Mouse (Mus musculus): ENCODE data around the gene Irs1. TPM values are rescaled to one million over a fixed set of nuclear protein-coding genes. Genes with fewer than 3 reads are reported as not detected.

The Irs1 gene
- polyA plus RNA-seq, 1 experiment = 1.1 TPM

- Histone ChIP-seq H3K36me3 (ENCODE audit: control insufficient read depth, insufficient read depth, low read length) (no peaks in the 10 kb centered on the region), H3K4me1 (ENCODE audit: control insufficient read depth, insufficient read depth, insufficient read length, low read length) (peaks cover 16% of the 10 kb centered on the region), H3K27ac (ENCODE audit: insufficient read depth, low read depth, low read length) (peak overlapping the region; percentile 61; the same call in 1 of the 2 replicates), H3K27me3 (ENCODE audit: control insufficient read depth, insufficient read depth, low read length) (peaks cover 10% of the 10 kb centered on the region), H3K4me3 (ENCODE audit: low read depth, low read length) (peak overlapping the region; percentile 77)
- WGBS = 72% methylated on average over 35 of the region's 35 CpGs
- TF ChIP-seq POLR2A (IDR thresholded peaks at IDR 0.05; ENCODE audit: low read depth, low read length) = no peak
- no peak for TF ChIP-seq CTCF (IDR thresholded peaks at IDR 0.05; ENCODE audit: extremely low read depth, insufficient read length, insufficient replicate concordance, low read depth, low read length)
Measured at GRCm38 (mm10) chr1:82289116-82289989, 1.9 kb downstream of the Irs1 start.

- peaks cover 10% of the 10 kb centered on the region for H3K27me3 ChIP-seq (ENCODE audit: control insufficient read depth, insufficient read depth, low read length)
- no peaks in the 10 kb centered on the region for H3K36me3 ChIP-seq (ENCODE audit: control insufficient read depth, insufficient read depth, low read length)
- peaks cover 16% of the 10 kb centered on the region for H3K4me1 ChIP-seq (ENCODE audit: control insufficient read depth, insufficient read depth, insufficient read length, low read length)
- TF ChIP-seq POLR2A (IDR thresholded peaks at IDR 0.05; ENCODE audit: low read depth, low read length) = no peak
- TF ChIP-seq CTCF (IDR thresholded peaks at IDR 0.05; ENCODE audit: extremely low read depth, insufficient read length, insufficient replicate concordance, low read depth, low read length) = no peak
- no peak overlapping the region for H3K4me3 ChIP-seq (ENCODE audit: low read depth, low read length)
- 93% methylated on average over 18 of the region's 18 CpGs for WGBS
- no peak overlapping the region for H3K27ac ChIP-seq (ENCODE audit: insufficient read depth, low read depth, low read length)
Measured at GRCm38 (mm10) chr1:82288421-82288990, 2.7 kb downstream of the Irs1 start.

- no peak for TF ChIP-seq CTCF (IDR thresholded peaks at IDR 0.05; ENCODE audit: extremely low read depth, insufficient read length, insufficient replicate concordance, low read depth, low read length)
- TF ChIP-seq POLR2A (IDR thresholded peaks at IDR 0.05; ENCODE audit: low read depth, low read length) = no peak
- peaks cover 10% of the 10 kb centered on the region for H3K27me3 ChIP-seq (ENCODE audit: control insufficient read depth, insufficient read depth, low read length)
- H3K27ac ChIP-seq (ENCODE audit: insufficient read depth, low read depth, low read length) = no peak overlapping the region
- WGBS = 88% methylated on average over 16 of the region's 16 CpGs
- peaks cover 16% of the 10 kb centered on the region for H3K4me1 ChIP-seq (ENCODE audit: control insufficient read depth, insufficient read depth, insufficient read length, low read length)
- no peaks in the 10 kb centered on the region for H3K36me3 ChIP-seq (ENCODE audit: control insufficient read depth, insufficient read depth, low read length)
- H3K4me3 ChIP-seq (ENCODE audit: low read depth, low read length) = peak overlapping the region; percentile 44
Measured at GRCm38 (mm10) chr1:82287776-82288325, 3.4 kb downstream of the Irs1 start.

- WGBS = 79% methylated on average over 22 of the region's 22 CpGs
- peaks cover 10% of the 10 kb centered on the region for H3K27me3 ChIP-seq (ENCODE audit: control insufficient read depth, insufficient read depth, low read length)
- no peaks in the 10 kb centered on the region for H3K36me3 ChIP-seq (ENCODE audit: control insufficient read depth, insufficient read depth, low read length)
- H3K4me3 ChIP-seq (ENCODE audit: low read depth, low read length) = peak overlapping the region; percentile 44
- H3K27ac ChIP-seq (ENCODE audit: insufficient read depth, low read depth, low read length) = no peak overlapping the region
- no peak for TF ChIP-seq CTCF (IDR thresholded peaks at IDR 0.05; ENCODE audit: extremely low read depth, insufficient read length, insufficient replicate concordance, low read depth, low read length)
- TF ChIP-seq POLR2A (IDR thresholded peaks at IDR 0.05; ENCODE audit: low read depth, low read length) = no peak
- H3K4me1 ChIP-seq (ENCODE audit: control insufficient read depth, insufficient read depth, insufficient read length, low read length) = peaks cover 16% of the 10 kb centered on the region
Measured at GRCm38 (mm10) chr1:82287052-82287775, 4.0 kb downstream of the Irs1 start.

- Histone ChIP-seq H3K4me3 (ENCODE audit: low read depth, low read length) (peak overlapping the region; percentile 44), H3K27ac (ENCODE audit: insufficient read depth, low read depth, low read length) (no peak overlapping the region), H3K4me1 (ENCODE audit: control insufficient read depth, insufficient read depth, insufficient read length, low read length) (peaks cover 16% of the 10 kb centered on the region), H3K27me3 (ENCODE audit: control insufficient read depth, insufficient read depth, low read length) (peaks cover 10% of the 10 kb centered on the region), H3K36me3 (ENCODE audit: control insufficient read depth, insufficient read depth, low read length) (no peaks in the 10 kb centered on the region)
- TF ChIP-seq POLR2A (IDR thresholded peaks at IDR 0.05; ENCODE audit: low read depth, low read length) = no peak
- TF ChIP-seq CTCF (IDR thresholded peaks at IDR 0.05; ENCODE audit: extremely low read depth, insufficient read length, insufficient replicate concordance, low read depth, low read length) = no peak
- 45% methylated on average over 15 of the region's 15 CpGs for WGBS
Measured at GRCm38 (mm10) chr1:82286190-82287051, 4.8 kb downstream of the Irs1 start.

GRCm38 (mm10) chr1:82285461-82286189, 5.6 kb downstream of the Irs1 start:
- Histone ChIP-seq H3K27ac (ENCODE audit: insufficient read depth, low read depth, low read length) (peak overlapping the region; percentile 9), H3K36me3 (ENCODE audit: control insufficient read depth, insufficient read depth, low read length) (no peaks in the 10 kb centered on the region), H3K4me3 (ENCODE audit: low read depth, low read length) (no peak overlapping the region), H3K27me3 (ENCODE audit: control insufficient read depth, insufficient read depth, low read length) (peaks cover 9% of the 10 kb centered on the region), H3K4me1 (ENCODE audit: control insufficient read depth, insufficient read depth, insufficient read length, low read length) (peaks cover 15% of the 10 kb centered on the region)
- 65% methylated on average over 5 of the region's 5 CpGs for WGBS
- TF ChIP-seq CTCF (IDR thresholded peaks at IDR 0.05; ENCODE audit: extremely low read depth, insufficient read length, insufficient replicate concordance, low read depth, low read length) = no peak
